Mouse (Mus musculus): ENCODE data around the gene Leng8.

- no peak for TF ChIP-seq CTCF (IDR thresholded peaks at IDR 0.05; ENCODE audit: low read depth, low read length)
- no peak for TF ChIP-seq GATA1 (IDR thresholded peaks at IDR 0.05; ENCODE audit: borderline replicate concordance, low read length)
- TF ChIP-seq TAL1 (conservative IDR thresholded peaks at IDR 0.05; ENCODE audit: low read depth, low read length) = no peak
Measured at GRCm38 (mm10) chr7:4147371-4147770, 10.5 kb downstream of the Leng8 start.
